Mouse (Mus musculus) ovary, postnatal 14 days (tissue): ENCODE data around the gene Slc22a18.
A peak's percentile ranks its signal among the peaks of the same experiment; 100 is the strongest.
"Not testable (repeated sequence)": the region's sequence is repeated elsewhere in the genome, so short reads cannot be mapped to it uniquely, and the experiment has no call there.

Source experiments
- DNase-seq: peaks from one replicate; pipeline ENCODE4 v3.0.0; 2022; ENCODE audit warnings: low spot score

Gene Slc22a18

DNA sequence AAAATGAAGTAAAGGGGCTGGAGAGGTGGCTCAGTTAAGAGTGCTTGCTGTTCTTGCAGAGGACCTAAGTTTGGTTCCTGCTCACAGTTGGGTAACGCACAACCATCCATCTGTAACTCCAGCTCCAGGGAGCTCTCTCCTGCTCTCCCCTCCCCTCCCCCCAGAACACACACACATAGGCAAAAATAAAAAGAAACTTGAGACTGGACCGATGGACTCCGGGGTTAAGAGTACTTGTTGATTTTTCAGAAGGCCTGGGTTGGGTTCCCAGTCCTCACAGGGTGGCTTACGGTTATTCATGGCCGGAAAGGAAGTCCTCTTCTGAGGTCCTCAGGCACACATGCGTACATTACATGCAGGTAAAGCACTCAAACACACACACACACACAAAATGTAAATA is 30.4 kb downstream of the Slc22a18 start:
- DNase-seq: no peak

DNA sequence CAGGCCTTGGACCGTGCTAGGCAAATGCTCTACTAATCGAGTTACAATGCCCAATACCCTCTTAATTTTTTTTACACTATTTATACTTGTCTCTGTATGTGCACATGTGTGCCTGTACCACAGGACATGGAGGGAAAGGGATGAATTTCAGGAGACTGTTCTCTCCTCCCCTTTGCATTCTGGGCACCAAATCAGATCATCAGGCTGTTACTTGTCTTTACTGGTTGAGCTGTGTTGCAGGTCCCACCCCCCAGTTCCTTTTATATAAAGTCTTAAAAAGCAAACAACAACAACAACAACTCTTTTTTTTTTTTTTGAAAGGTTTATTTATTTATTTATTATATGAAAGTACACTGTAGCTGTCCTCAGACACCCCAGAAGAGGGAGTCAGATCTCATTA is 31.9 kb downstream of the Slc22a18 start:
- no peak for DNase-seq

GRCm38 (mm10) chr7:143505823-143506222 is 32.3 kb downstream of the Slc22a18 start:
- peak; percentile 82 for DNase-seq

DNA sequence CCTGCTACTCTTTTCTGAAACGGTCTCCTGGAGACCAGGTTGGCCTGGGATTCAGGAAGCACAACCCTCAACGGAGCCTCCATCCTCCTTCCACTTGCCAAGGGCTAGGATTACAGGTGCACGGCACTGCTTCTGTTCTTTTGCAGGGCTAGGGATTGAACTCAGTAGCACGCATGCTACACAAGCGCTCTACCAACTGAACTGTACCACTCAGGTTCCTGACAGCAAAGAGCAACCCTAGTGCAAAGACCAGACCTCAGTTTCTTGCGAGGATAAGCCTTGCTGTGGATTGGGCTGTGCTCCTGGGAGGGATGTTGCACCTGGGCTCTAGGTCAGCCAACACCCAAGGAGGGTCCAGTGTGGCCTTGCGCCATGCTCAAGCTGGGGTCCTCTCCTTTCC is 32.7 kb downstream of the Slc22a18 start:
- DNase-seq: no peak

DNA sequence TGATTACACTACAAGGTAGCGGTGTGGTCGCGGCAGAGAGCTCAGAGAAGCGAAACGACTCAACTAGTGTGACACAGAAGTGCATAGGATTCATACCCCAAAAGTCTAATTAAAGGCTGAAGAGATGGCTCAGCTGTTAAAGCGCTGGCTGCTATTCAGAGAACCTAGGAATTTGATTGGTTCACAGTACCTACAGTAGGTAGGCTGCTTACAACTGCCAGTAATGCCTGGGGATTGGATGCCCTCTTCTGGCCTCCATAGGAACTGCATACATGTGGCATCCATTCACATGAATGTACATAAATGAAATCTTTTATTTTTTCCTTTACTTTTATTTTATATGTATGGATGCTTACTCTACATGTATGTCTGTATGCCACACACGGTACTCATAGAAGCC is 33.1 kb downstream of the Slc22a18 start:
- peak; percentile 33 for DNase-seq

GRCm38 (mm10) chr7:143509566-143509965 is 36.0 kb downstream of the Slc22a18 start:
- DNase-seq: no peak

DNA sequence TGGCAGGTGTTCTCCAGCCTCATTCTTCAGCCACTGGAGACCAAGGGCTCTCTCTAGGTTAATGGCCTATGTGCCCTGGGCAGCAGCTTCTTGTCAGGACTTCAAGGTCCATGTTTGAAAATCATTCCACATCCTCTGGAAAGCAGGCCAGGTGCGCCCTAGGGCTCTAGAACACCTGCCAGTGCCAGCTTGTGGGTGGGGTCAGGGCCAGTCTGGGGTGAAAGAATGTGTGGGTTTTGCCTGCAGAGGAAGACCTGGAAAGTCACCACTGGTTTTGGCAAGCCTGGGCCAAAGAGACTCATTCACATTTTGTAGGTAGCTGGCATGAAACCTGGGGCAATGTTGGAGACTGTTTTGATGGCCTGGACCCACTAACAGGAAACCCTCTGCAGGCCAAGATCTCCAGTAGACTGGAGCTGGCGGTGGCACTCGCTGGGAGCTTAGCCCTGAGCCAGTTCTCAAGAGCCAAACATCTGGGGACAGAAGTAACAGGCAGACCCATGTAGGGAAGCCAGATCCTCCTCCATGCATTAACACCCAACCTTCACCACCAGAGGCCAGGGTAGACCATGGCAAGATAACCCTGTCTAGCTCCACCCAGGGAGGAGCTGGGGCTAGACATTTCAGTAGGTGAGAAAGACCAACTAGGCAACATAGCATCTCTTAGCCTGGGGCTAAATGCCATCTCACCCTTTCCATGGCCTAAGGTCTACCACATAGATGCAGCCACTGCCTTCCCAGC is 37.2 kb downstream of the Slc22a18 start:
- no peak for DNase-seq

DNA sequence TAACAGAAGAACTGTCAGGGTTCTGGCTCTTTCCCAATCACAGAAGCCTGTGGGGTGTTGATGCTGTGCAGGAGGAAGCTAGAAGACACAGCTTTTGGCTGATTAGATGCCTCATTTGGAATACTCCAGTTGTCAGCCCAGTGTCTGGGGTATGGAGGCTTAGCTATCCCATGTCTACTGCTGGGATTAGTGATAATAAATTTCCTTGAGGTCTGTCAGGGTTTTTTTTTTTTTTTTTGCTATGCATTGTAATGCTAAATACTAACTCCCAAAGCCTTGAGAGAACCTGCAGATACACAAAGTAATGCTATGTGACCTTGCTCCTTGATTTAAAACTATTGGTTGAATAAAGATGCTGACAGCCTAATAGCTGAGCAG is 37.8 kb downstream of the Slc22a18 start:
- DNase-seq: no peak

DNA sequence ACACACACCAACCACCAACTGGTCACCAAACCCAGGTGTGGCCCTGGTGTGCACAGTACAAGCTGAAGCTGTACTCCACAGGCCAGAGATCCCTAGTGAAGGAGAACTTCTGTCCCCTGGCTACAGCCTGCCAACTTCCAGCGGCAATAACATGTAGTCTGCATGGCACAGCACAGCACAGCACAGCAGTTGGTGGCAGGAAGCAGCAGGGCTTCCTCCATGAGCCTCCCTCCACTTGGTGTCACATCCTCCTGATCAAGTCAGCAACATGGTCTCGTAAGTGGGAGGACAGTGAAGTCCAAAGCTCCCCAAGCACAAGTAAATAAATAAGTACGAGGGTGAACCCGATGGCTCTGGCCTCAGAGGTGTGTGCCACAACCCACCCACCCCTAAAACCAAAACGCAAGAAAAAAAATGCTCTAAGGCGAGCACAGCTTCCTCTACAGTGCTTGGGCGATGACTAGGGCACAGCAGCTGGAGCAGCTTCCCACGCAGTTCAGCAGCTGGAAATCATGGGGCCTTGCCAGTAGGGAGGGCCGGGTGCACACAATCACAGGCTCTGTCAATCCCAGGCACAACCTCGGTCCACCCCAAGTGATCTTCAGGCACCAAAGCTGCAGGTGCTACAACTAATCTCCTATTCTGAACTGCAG is 40.4 kb downstream of the Slc22a18 start:
- no peak for DNase-seq

GRCm38 (mm10) chr7:143514416-143514768 is 40.9 kb downstream of the Slc22a18 start:
- DNase-seq: no peak

GRCm38 (mm10) chr7:143519333-143519732 is 45.8 kb downstream of the Slc22a18 start:
- DNase-seq: no peak

DNA sequence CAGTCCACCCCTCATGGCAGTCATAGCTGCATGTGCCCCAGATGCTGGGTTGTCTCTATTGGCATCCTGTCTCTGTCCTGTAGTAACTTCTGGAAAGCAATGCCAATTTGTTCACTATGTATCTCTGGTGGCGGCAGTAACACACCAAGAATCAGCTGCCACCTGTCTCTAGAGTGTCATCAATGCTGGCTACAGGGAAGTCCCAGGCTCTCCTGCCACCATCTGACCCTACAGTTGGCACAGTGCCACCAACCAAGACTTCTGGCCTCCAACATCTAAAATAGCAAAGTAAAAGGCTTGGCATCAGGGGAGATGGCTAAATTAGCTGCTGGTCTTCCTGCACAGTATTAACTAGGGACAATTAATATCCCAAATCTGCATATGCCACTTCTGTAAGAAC is 58.9 kb downstream of the Slc22a18 start:
- no peak for DNase-seq

- no peak for DNase-seq
These were observed 59.7 kb downstream of the Slc22a18 start for GRCm38 (mm10) chr7:143533284-143533683.

- no peak for DNase-seq
These were observed 62.7 kb downstream of the Slc22a18 start for GRCm38 (mm10) chr7:143536251-143536650.

DNA sequence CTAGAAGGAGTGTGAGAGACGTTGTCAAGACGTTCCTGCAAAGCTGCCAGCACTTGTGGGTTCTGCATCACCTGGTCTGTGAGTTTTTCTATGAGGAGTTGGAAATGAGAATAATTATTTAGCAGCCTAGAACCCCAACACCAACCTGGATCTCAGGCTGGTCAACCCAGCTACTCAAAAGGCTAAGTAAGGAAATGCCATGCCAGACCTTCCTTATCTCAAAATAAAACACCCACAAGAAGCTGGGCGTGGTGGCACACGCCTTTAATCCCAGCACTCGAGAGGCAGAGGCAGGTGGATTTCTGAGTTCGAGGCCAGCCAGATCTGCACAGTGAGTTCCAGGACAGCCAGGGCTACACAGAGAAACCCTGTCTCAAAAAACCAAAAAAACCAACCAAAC is 64.7 kb downstream of the Slc22a18 start:
- not testable (repeated sequence) for DNase-seq

DNA sequence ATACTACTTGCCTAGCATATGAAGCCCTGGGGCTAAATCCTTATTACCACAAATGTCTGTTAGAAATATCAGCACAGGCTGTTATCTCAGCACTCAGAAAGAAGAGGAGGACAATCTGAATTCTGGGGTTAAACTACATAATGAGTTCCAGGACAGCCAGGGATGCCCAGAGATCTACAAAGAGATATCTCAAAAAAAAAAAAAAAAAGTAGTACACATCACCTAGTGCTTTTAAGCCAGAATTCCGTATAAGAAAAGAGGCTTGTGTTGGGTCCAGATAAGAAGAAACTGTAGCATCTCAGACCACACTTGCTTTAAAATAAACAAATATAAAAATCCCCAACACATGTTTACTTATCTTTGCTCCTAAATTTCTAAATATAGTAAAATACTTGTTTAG is 65.1 kb downstream of the Slc22a18 start:
- DNase-seq: no peak

- DNase-seq: no peak
These were observed 70.8 kb downstream of the Slc22a18 start for GRCm38 (mm10) chr7:143544368-143544767.

GRCm38 (mm10) chr7:143546554-143546953 is 73.0 kb downstream of the Slc22a18 start:
- no peak for DNase-seq

GRCm38 (mm10) chr7:143548231-143548961 is 74.9 kb downstream of the Slc22a18 start:
- DNase-seq: no peak
